Mouse (Mus musculus) midbrain, embryonic 16.5 days (tissue): ENCODE results near the gene Slc7a4. TPM values are rescaled to one million over a fixed set of nuclear protein-coding genes. Genes with fewer than 3 reads are reported as not detected.

Source experiments
- ATAC-seq: fragments of 200-750 bp; cut with Nextera tagmentation; 2 replicates; pipeline ENCODE4 v1.8.0; 2017; ENCODE audit warnings: moderate TSS enrichment
- H3K27ac ChIP-seq: fragments of 300-500 bp; sonication (generic); 2 replicates; pipeline ENCODE4 v1.5.1; 2014; ENCODE audit warnings: mild to moderate bottlenecking, low read length, mixed read lengths
- H3K27me3 ChIP-seq: fragments of 300-500 bp; sonication (generic); 2 replicates; pipeline ENCODE4 v1.6.1; 2014; ENCODE audit warnings: low read depth, low read length, mixed read lengths; ENCODE audit not compliant: control insufficient read depth, insufficient read depth
- H3K36me3 ChIP-seq: fragments of 300-500 bp; sonication (generic); 2 replicates; pipeline ENCODE4 v1.6.1; 2014; ENCODE audit warnings: mild to moderate bottlenecking, low read length, moderate library complexity, mixed read lengths; ENCODE audit not compliant: control insufficient read depth, insufficient read depth
- H3K4me1 ChIP-seq: fragments of 300-500 bp; sonication (generic); 2 replicates; pipeline ENCODE4 v1.6.1; 2014; ENCODE audit warnings: mild to moderate bottlenecking, low read length, mixed read lengths; ENCODE audit not compliant: control insufficient read depth, insufficient read depth
- H3K4me2 ChIP-seq: fragments of 300-500 bp; sonication (generic); 2 replicates; pipeline ENCODE4 v1.6.1; 2014; ENCODE audit warnings: mild to moderate bottlenecking, low read length, mixed read lengths
- H3K4me3 ChIP-seq: fragments of 300-500 bp; sonication (generic); 2 replicates; pipeline ENCODE4 v1.5.1; 2014; ENCODE audit warnings: low read depth, mild to moderate bottlenecking, low read length, moderate library complexity, mixed read lengths
- H3K9ac ChIP-seq: fragments of 300-500 bp; sonication (generic); 2 replicates; pipeline ENCODE4 v1.6.1; 2014; ENCODE audit warnings: low read depth, low read length, mixed read lengths
- H3K9me3 ChIP-seq: fragments of 300-500 bp; sonication (generic); replicated peaks from 2 replicates; pipeline ENCODE4 v1.6.1; 2014; ENCODE audit warnings: mild to moderate bottlenecking, low read length, mixed read lengths; ENCODE audit not compliant: control insufficient read depth, poor library complexity, severe bottlenecking
- WGBS: fragments of 180-500 bp; shearing (Covaris S2); extraction: QIAGEN DNeasy Blood & Tissue Kit; methylation state at CpG from one replicate; pipeline ENCODE4 v1.1.7; 2014; 5-methylcytosine and 5-hydroxymethylcytosine counted together
- polyA plus RNA-seq: library from polyadenylated mRNA; unstranded; fragments of >200 nt; fragmentation: Nextera tagmentation; extraction: Ambion mirVana; gene quantifications from 2 replicates; pipeline ENCODE4 v1.2.1, GENCODE M21; 2015

Gene Slc7a4
- polyA plus RNA-seq, 1 experiment from 2014 or later = 49.5 TPM

- Histone ChIP-seq H3K27me3 (no peaks in the 10 kb centered on the region), H3K4me3 (no peak overlapping the region), H3K4me1 (peaks cover 14% of the 10 kb centered on the region), H3K4me2 (no peak overlapping the region), H3K36me3 (peaks cover 11% of the 10 kb centered on the region), H3K9ac (no peak overlapping the region), H3K27ac (no peak overlapping the region), H3K9me3 (no peaks in the 10 kb centered on the region)
- WGBS = 61% methylated on average over 4 of the region's 4 CpGs
- ATAC-seq = no peak
Measured at GRCm38 (mm10) chr16:17532271-17532670, 50.7 kb downstream of the Slc7a4 start.

DNA sequence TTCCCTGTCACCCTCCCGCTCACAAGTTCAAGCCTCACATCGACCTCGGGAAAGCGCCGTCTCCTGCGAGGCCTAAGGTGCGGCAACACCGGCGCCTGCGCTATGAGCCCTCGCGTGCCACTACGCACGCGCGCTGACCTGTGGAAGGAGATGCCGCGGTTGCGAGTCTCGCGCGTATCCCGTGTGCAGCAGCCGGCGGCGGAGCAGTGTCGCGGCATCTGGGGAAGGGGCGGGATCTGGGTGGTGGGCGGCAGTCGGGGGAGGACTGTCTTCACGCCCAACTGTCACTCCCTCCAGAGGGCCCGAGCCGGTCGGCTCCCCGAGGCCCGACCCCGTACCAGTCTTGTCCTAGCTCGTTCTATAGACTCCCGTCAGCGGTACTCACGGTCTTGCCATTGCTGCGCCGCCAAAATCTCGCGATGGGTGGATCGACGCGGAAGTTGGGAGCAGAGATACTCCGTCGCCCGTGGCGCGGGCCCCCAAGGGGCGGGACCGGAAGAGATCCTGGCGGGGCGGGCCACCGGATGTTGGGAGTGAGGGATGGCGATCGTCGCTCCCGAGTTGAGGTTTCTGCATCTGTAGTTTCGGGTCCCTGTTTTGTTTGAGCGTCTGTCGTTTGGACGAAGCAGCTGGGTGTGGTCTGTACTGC is 52.2 kb downstream of the Slc7a4 start, which contains the start of gene Thap7:
Gene Thap7 (minus strand): TSS at position 497 of the 649 bp plus-strand sequence.
- H3K4me3 ChIP-seq = peak within 1 kb of the TSS; percentile 76
- ATAC-seq = peak; percentile 96
- H3K9ac ChIP-seq = peak within 1 kb of the TSS; percentile 91
- H3K4me1 ChIP-seq = peaks cover 14% of the 10 kb centered on the region
- peaks cover 20% of the 10 kb centered on the region for H3K36me3 ChIP-seq
- peak within 1 kb of the TSS; percentile 98 for H3K27ac ChIP-seq
- peak within 1 kb of the TSS; percentile 96 for H3K4me2 ChIP-seq
- 0% methylated on average over 67 of the region's 67 CpGs for WGBS
- H3K9me3 ChIP-seq = no peaks in the 10 kb centered on the region
- H3K27me3 ChIP-seq = no peaks in the 10 kb centered on the region

DNA sequence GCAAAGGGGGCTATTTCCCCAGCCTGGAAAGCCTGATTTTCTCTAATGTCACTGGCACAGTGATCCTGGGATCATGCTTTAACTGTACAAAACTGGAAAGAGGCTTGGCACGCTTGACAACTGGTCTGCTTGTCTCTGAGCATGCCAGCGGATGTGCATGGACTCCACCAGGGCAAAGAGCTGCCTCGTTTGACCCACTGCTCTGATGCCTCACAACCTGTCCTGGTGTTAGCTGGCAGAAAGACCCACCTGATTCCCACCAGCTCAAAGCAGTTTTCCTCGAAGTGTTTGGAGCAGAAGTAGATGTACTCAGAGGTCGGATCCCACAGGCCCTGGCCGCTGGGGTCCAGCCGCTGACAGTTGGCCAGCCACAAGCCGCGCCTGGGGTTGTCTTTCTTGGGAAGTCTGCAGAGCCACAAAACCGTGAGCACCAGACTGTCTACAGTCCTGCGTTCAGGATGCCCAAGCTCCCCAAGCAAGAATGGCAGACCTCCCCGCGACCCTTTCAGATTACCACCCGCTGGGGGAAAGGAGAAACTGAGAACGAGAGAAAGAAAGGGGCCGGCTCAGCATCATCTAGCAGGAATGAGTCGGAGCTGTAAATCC is 52.9 kb downstream of the Slc7a4 start:
- Histone ChIP-seq H3K27ac (peak overlapping the region; percentile 98), H3K4me3 (peak overlapping the region; percentile 76), H3K4me2 (peak overlapping the region; percentile 96), H3K4me1 (peaks cover 14% of the 10 kb centered on the region), H3K9me3 (no peaks in the 10 kb centered on the region), H3K9ac (peak overlapping the region; percentile 91), H3K27me3 (no peaks in the 10 kb centered on the region), H3K36me3 (peaks cover 26% of the 10 kb centered on the region)
- WGBS = 15% methylated on average over 17 of the region's 17 CpGs
- ATAC-seq = peak; percentile 16; the same call in 1 of the 2 replicates

GRCm38 (mm10) chr16:17528276-17528675 is 54.7 kb downstream of the Slc7a4 start:
- H3K27ac ChIP-seq = no peak overlapping the region
- H3K36me3 ChIP-seq = peaks cover 40% of the 10 kb centered on the region
- WGBS = 85% methylated on average over 13 of the region's 13 CpGs
- no peaks in the 10 kb centered on the region for H3K27me3 ChIP-seq
- H3K4me3 ChIP-seq = no peak overlapping the region
- H3K9me3 ChIP-seq = no peaks in the 10 kb centered on the region
- peaks cover 14% of the 10 kb centered on the region for H3K4me1 ChIP-seq
- H3K4me2 ChIP-seq = no peak overlapping the region
- H3K9ac ChIP-seq = no peak overlapping the region
- no peak for ATAC-seq

GRCm38 (mm10) chr16:17527606-17528005 is 55.4 kb downstream of the Slc7a4 start:
- no peak overlapping the region for H3K9ac ChIP-seq
- no peaks in the 10 kb centered on the region for H3K9me3 ChIP-seq
- H3K4me1 ChIP-seq = peaks cover 14% of the 10 kb centered on the region
- no peaks in the 10 kb centered on the region for H3K27me3 ChIP-seq
- H3K27ac ChIP-seq = no peak overlapping the region
- H3K36me3 ChIP-seq = peaks cover 46% of the 10 kb centered on the region
- no peak for ATAC-seq
- H3K4me2 ChIP-seq = no peak overlapping the region
- H3K4me3 ChIP-seq = no peak overlapping the region

DNA sequence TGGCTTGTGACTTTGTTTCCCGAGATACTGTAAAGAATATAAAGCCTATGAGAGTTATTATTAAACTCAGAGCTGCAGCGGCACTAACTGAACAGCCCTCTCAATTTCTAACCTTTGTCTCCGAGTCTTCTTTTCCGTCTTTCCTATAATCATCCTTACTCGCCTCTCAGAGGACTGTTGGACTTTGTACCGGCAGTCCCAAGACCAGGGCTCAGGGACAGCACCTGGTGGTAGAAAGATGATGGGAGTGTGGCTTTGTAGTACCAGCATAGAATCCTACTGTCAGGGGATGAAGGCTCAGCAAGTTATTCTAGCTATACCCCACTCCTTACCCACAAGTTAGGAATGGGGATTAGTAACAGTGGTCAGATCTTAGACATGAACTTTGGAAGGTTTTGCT is 56.8 kb downstream of the Slc7a4 start:
- Histone ChIP-seq H3K27ac (no peak overlapping the region), H3K4me2 (no peak overlapping the region), H3K36me3 (peaks cover 60% of the 10 kb centered on the region), H3K9ac (no peak overlapping the region), H3K4me3 (no peak overlapping the region), H3K4me1 (peaks cover 8% of the 10 kb centered on the region), H3K27me3 (no peaks in the 10 kb centered on the region), H3K9me3 (no peaks in the 10 kb centered on the region)
- ATAC-seq = no peak
- 91% methylated on average over 6 of the region's 6 CpGs for WGBS

DNA sequence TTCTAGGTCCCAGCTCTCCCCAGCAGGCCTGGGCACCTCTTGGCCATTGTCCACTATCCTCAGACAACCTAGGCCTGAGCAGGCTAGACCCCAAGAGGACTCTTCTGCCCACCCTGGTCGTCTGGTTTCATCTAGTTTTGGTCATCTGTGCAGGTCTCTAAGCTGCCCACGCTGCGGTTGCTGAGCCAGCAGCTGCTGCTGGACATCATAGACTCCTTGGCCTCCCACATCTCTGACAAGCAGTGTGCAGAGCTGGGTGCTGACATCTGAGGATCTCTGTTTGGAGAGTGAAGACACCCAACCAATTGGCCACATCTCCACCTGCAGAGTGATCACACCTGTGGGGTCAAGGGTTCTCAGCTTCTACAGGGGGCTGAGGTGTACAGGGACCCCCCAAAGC is 57.5 kb downstream of the Slc7a4 start:
- Histone ChIP-seq H3K9ac (no peak overlapping the region), H3K4me3 (no peak overlapping the region), H3K4me1 (peaks cover 8% of the 10 kb centered on the region), H3K4me2 (no peak overlapping the region), H3K27me3 (no peaks in the 10 kb centered on the region), H3K36me3 (peaks cover 63% of the 10 kb centered on the region), H3K9me3 (no peaks in the 10 kb centered on the region), H3K27ac (no peak overlapping the region)
- 93% methylated on average over 3 of the region's 3 CpGs for WGBS
- ATAC-seq = no peak

- Histone ChIP-seq H3K27me3 (no peaks in the 10 kb centered on the region), H3K36me3 (peaks cover 69% of the 10 kb centered on the region)
- 92% methylated on average over 11 of the region's 11 CpGs for WGBS
Measured at GRCm38 (mm10) chr16:17524156-17524555, 58.9 kb downstream of the Slc7a4 start.

More at GRCm38 (mm10) chr16:17524156-17524555, 58.9 kb downstream of the Slc7a4 start:
- no peaks in the 10 kb centered on the region for H3K9me3 ChIP-seq
- H3K4me1 ChIP-seq = no peaks in the 10 kb centered on the region
- no peak overlapping the region for H3K27ac ChIP-seq
- H3K4me3 ChIP-seq = no peak overlapping the region
- ATAC-seq = no peak
- no peak overlapping the region for H3K9ac ChIP-seq
- H3K4me2 ChIP-seq = no peak overlapping the region
